Mouse (Mus musculus) lung, embryonic 16.5 days (tissue): ENCODE measurements around the gene Bub1. TPM values are rescaled to one million over a fixed set of nuclear protein-coding genes. Genes with fewer than 3 reads are reported as not detected.
A peak's percentile ranks its signal among the peaks of the same experiment; 100 is the strongest.

Experiments
- ATAC-seq: fragments of 200-750 bp; cut with Nextera tagmentation; 2 replicates; pipeline ENCODE4 v1.8.0; 2017; ENCODE audit warnings: low read depth, mild to moderate bottlenecking, moderate library complexity
- H3K27ac ChIP-seq: fragments of 300-500 bp; sonication (generic); 2 replicates; pipeline ENCODE4 v1.5.1; 2014; ENCODE audit warnings: mild to moderate bottlenecking, control low read depth, low read length
- H3K27me3 ChIP-seq: fragments of 300-500 bp; sonication (generic); 2 replicates; pipeline ENCODE4 v1.6.1; 2014; ENCODE audit warnings: low read depth, low read length, mixed read lengths; ENCODE audit not compliant: control insufficient read depth, insufficient read depth
- H3K36me3 ChIP-seq: fragments of 300-500 bp; sonication (generic); 2 replicates; pipeline ENCODE4 v1.6.1; 2014; ENCODE audit warnings: low read length; ENCODE audit not compliant: control insufficient read depth, insufficient read depth
- H3K4me1 ChIP-seq: fragments of 300-500 bp; sonication (generic); replicated peaks from 2 replicates; pipeline ENCODE4 v1.6.1; 2014; ENCODE audit warnings: low read length, mixed read lengths; ENCODE audit not compliant: control insufficient read depth, insufficient read depth
- H3K4me2 ChIP-seq: fragments of 300-500 bp; sonication (generic); 2 replicates; pipeline ENCODE4 v1.6.1; 2014; ENCODE audit warnings: low read depth, low read length, control low read depth
- H3K4me3 ChIP-seq: fragments of 300-500 bp; sonication (generic); 2 replicates; pipeline ENCODE4 v1.5.1; 2014; ENCODE audit warnings: mild to moderate bottlenecking, low read length, control low read depth
- H3K9ac ChIP-seq: fragments of 300-500 bp; sonication (generic); 2 replicates; pipeline ENCODE4 v1.6.1; 2014; ENCODE audit warnings: low read length, control low read depth
- H3K9me3 ChIP-seq: fragments of 300-500 bp; sonication (generic); 2 replicates; pipeline ENCODE4 v1.6.1; 2016; ENCODE audit warnings: low read length; ENCODE audit not compliant: control insufficient read depth
- WGBS: fragments of 180-500 bp; shearing (Covaris S2); extraction: QIAGEN DNeasy Blood & Tissue Kit; methylation state at CpG from one replicate; pipeline ENCODE4 v1.1.7; 2014; 5-methylcytosine and 5-hydroxymethylcytosine counted together
- polyA plus RNA-seq: library from polyadenylated mRNA; unstranded; fragments of >200 nt; fragmentation: Nextera tagmentation; extraction: Ambion mirVana; gene quantifications from 2 replicates; pipeline ENCODE4 v1.2.1, GENCODE M21; 2015

The Bub1 gene
- polyA plus RNA-seq, result 59.1 and 64.9 TPM in 2 replicates

- peak within 1 kb of the TSS; percentile 54 for H3K27ac ChIP-seq
- H3K4me1 ChIP-seq, result peaks cover 11% of the 10 kb centered on the region
- H3K9me3 ChIP-seq, result no peaks in the 10 kb centered on the region
- ATAC-seq, result peak; percentile 99
- peak within 1 kb of the TSS; percentile 88 for H3K4me3 ChIP-seq
- peak within 1 kb of the TSS; percentile 86 for H3K4me2 ChIP-seq
- peak within 1 kb of the TSS; percentile 81 for H3K9ac ChIP-seq
- H3K27me3 ChIP-seq, result peaks cover 2% of the 10 kb centered on the region; the same call in 1 of the 2 replicates
- H3K36me3 ChIP-seq, result peaks cover 3% of the 10 kb centered on the region
- WGBS, result 0% methylated on average over 56 of the region's 56 CpGs
Measured at GRCm38 (mm10) chr2:127831401-127832102, at the start of gene Bub1. TSS of gene Bub1 (minus strand) at chr2:127831865.

DNA sequence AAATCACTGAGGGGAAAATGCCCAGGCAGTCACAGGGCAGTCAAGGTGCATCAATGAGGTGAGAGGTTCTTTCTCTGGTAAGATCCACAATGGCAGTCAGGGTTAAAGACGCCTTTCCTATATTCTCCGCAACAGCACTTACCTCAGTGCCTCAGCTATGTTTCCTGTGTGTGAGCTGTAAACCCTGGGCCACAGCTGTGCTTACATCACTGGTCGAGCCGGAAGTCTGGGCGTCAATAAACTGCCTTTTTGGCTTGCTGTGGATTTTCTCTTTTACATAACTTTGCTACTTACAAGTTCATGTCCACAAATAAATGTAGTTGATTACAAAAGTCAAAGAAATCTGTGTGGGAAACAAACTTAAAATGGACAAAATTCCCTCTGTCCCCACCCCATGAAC, 49.4 kb upstream of the Bub1 start:
- Histone ChIP-seq H3K27ac (no peak overlapping the region), H3K4me1 (no peaks in the 10 kb centered on the region), H3K27me3 (no peaks in the 10 kb centered on the region; the same call in 1 of the 2 replicates), H3K9ac (no peak overlapping the region), H3K36me3 (no peaks in the 10 kb centered on the region), H3K4me2 (no peak overlapping the region), H3K4me3 (no peak overlapping the region), H3K9me3 (no peaks in the 10 kb centered on the region)
- 59% methylated on average over 5 of the region's 5 CpGs for WGBS
- ATAC-seq, result no peak

DNA sequence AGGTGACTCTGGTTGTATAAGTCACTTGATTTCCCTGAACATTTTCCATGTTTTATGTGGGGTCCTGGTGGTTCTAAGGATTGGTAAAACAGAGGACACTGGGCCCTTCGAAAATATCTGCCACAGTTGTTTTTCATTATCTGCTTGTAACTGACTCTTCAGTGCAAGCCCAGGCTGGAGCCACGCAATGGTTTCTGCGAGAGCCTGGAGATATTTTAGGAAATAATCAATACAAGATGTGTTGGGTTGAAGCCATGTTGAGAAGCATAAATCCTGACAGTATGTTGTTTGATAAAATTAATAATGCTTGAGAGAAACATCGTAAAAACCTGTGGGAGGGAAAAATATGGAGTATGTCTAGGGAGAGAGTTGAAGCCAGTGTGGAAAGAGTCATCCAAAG, 32.7 kb upstream of the Bub1 start:
- Histone ChIP-seq H3K27ac (no peak overlapping the region), H3K4me1 (no peaks in the 10 kb centered on the region), H3K9ac (no peak overlapping the region), H3K9me3 (no peaks in the 10 kb centered on the region), H3K4me2 (no peak overlapping the region), H3K4me3 (no peak overlapping the region), H3K36me3 (no peaks in the 10 kb centered on the region), H3K27me3 (no peaks in the 10 kb centered on the region)
- no peak for ATAC-seq
- WGBS, result 74% methylated on average over 4 of the region's 4 CpGs

- no peaks in the 10 kb centered on the region for H3K27me3 ChIP-seq
- no peak overlapping the region for H3K4me3 ChIP-seq
- H3K4me2 ChIP-seq, result no peak overlapping the region
- ATAC-seq, result peak; percentile 98
- 0 out of 2 replicates have a peak, but pooled peaks cover 6% of the 10 kb centered on the region for H3K4me1 ChIP-seq
- WGBS, result 24% methylated on average over 4 of the region's 4 CpGs
- peak overlapping the region; percentile 79 for H3K27ac ChIP-seq
- no peak overlapping the region for H3K9ac ChIP-seq
- no peaks in the 10 kb centered on the region for H3K36me3 ChIP-seq
- no peaks in the 10 kb centered on the region for H3K9me3 ChIP-seq
Measured at GRCm38 (mm10) chr2:127854332-127854991, 22.8 kb upstream of the Bub1 start.

GRCm38 (mm10) chr2:127850371-127850770, 18.7 kb upstream of the Bub1 start:
- WGBS, result 45% methylated on average over 2 of the region's 2 CpGs

DNA sequence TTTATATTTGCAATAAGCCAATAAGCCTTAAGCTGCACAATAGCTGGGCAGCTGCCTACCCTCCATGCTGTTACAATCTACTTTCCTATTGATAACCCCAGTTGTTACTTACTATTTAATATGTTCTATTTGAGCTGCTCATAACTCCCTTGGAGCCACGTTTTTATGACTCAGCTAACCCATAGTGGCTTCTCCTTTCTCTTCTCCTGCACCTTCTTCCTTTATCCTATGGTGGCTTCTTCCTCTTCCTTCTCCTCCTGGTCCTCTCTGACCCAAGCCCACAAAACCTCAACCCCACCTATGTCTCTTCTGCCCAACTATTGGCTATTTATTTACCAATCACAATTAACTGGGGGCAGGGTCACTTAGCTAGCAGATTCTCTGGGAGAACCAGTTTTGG, 14.9 kb upstream of the Bub1 start:
- Histone ChIP-seq H3K4me1 (no peaks in the 10 kb centered on the region), H3K36me3 (no peaks in the 10 kb centered on the region), H3K4me3 (no peak overlapping the region), H3K27me3 (no peaks in the 10 kb centered on the region), H3K27ac (no peak overlapping the region), H3K9me3 (no peaks in the 10 kb centered on the region), H3K9ac (no peak overlapping the region), H3K4me2 (no peak overlapping the region)
- WGBS, result 13% methylated on average over 1 of the region's 1 CpGs
- ATAC-seq, result no peak

More at GRCm38 (mm10) chr2:127850371-127850770, 18.7 kb upstream of the Bub1 start:
- H3K36me3 ChIP-seq, result no peaks in the 10 kb centered on the region
- ATAC-seq, result peak; percentile 55
- no peak overlapping the region for H3K4me2 ChIP-seq
- no peaks in the 10 kb centered on the region for H3K27me3 ChIP-seq
- no peaks in the 10 kb centered on the region for H3K9me3 ChIP-seq
- 0 out of 2 replicates have a peak, but pooled peaks cover 6% of the 10 kb centered on the region for H3K4me1 ChIP-seq
- no peak overlapping the region for H3K4me3 ChIP-seq
- no peak overlapping the region for H3K27ac ChIP-seq
- H3K9ac ChIP-seq, result no peak overlapping the region

DNA sequence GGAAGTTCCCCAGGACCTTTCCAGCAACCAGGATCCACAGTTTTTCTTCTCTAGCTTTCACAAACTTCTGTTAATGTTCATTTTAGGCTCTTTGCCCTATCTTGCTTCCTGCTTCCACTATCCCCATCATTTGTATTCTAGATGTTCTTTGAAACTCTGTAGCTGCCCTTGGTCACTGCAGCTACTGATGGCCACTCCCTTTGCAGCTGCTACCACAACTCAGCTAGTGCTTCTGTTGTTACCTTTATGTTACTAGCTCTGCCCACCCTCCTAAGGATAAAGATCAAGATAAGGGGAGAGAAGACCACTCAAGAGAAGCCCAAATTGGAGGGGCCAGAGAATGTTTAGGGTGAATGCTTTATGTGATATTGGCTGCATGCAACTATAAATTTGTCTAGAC, 14.3 kb upstream of the Bub1 start:
- Histone ChIP-seq H3K9me3 (no peaks in the 10 kb centered on the region), H3K27me3 (peaks cover 2% of the 10 kb centered on the region; the same call in 1 of the 2 replicates), H3K9ac (no peak overlapping the region), H3K4me3 (no peak overlapping the region), H3K4me1 (no peaks in the 10 kb centered on the region), H3K27ac (no peak overlapping the region), H3K4me2 (no peak overlapping the region), H3K36me3 (no peaks in the 10 kb centered on the region)
- ATAC-seq, result no peak

DNA sequence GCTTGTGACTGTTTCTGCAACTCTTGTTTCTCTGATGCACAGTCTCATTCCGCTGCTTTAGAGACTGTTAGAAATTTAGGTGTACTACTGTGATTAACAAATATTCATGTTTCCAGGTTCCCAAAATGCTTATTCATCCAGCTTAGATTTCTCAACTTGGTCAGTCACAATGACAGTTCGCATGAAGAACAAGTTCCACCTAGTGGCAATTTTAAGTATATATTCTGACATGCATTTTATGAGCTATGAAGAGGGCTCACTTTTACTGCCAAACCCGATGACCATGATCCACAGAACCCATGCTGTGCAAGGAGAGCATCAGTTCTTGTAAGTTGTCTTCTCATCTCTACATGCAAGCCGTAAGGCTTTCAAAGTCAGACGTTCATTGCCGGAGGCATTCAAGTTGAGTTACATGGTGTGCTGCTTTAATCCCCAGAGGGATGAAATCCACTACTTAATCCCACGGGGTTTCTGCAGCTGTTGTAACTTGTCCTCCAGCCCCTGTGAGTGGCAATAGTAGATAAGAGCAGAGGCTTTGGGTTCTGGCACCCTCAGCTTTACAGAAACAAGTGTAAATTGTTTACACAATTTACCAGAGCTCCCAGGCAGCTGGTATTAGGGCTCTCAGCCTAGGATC, 13.8 kb upstream of the Bub1 start:
- ATAC-seq, result 0 out of 2 replicates have a peak, but pooled peaks have one; percentile 34
- H3K27me3 ChIP-seq, result peaks cover 7% of the 10 kb centered on the region
- no peak overlapping the region for H3K27ac ChIP-seq
- no peak overlapping the region for H3K4me3 ChIP-seq
- no peak overlapping the region for H3K4me2 ChIP-seq
- no peaks in the 10 kb centered on the region for H3K36me3 ChIP-seq
- H3K9me3 ChIP-seq, result no peaks in the 10 kb centered on the region
- H3K9ac ChIP-seq, result no peak overlapping the region
- H3K4me1 ChIP-seq, result no peaks in the 10 kb centered on the region
- 37% methylated on average over 7 of the region's 7 CpGs for WGBS

GRCm38 (mm10) chr2:127842421-127842820, 10.8 kb upstream of the Bub1 start:
- H3K27me3 ChIP-seq, result peaks cover 33% of the 10 kb centered on the region

More at GRCm38 (mm10) chr2:127842421-127842820, 10.8 kb upstream of the Bub1 start:
- Histone ChIP-seq H3K4me2 (no peak overlapping the region), H3K4me1 (no peaks in the 10 kb centered on the region), H3K4me3 (no peak overlapping the region), H3K9me3 (no peaks in the 10 kb centered on the region), H3K27ac (no peak overlapping the region), H3K9ac (no peak overlapping the region), H3K36me3 (no peaks in the 10 kb centered on the region)
- no peak for ATAC-seq
- 61% methylated on average over 3 of the region's 3 CpGs for WGBS
